Mouse (Mus musculus) stomach, embryonic 15.5 days (tissue): ENCODE measurements around the gene Hras. TPM values are rescaled to one million over a fixed set of nuclear protein-coding genes. Genes with fewer than 3 reads are reported as not detected.

Experiments used
- ATAC-seq: fragments of 200-750 bp; cut with Nextera tagmentation; 2 replicates; pipeline ENCODE4 v1.8.0; 2017; ENCODE audit warnings: low read depth, moderate number of reproducible peaks, moderate TSS enrichment; ENCODE audit not compliant: insufficient read depth, low FRiP score
- H3K27ac ChIP-seq: fragments of 300-500 bp; sonication (generic); 2 replicates; pipeline ENCODE4 v1.5.1; 2015; ENCODE audit warnings: mild to moderate bottlenecking, inconsistent platforms
- H3K27me3 ChIP-seq: fragments of 300-500 bp; sonication (generic); replicated peaks from 2 replicates; pipeline ENCODE4 v1.6.1; 2015; ENCODE audit warnings: inconsistent platforms
- H3K36me3 ChIP-seq: fragments of 300-500 bp; sonication (generic); 2 replicates; pipeline ENCODE4 v1.6.1; 2015; ENCODE audit warnings: inconsistent platforms
- H3K4me1 ChIP-seq: fragments of 300-500 bp; sonication (generic); 2 replicates; pipeline ENCODE4 v1.6.1; 2015; ENCODE audit warnings: inconsistent platforms
- H3K4me2 ChIP-seq: fragments of 300-500 bp; sonication (generic); 2 replicates; pipeline ENCODE4 v1.6.1; 2015; ENCODE audit warnings: mild to moderate bottlenecking, inconsistent platforms
- H3K4me3 ChIP-seq: fragments of 300-500 bp; sonication (generic); replicated peaks from 2 replicates; pipeline ENCODE4 v1.5.1; 2015; ENCODE audit warnings: inconsistent platforms
- H3K9ac ChIP-seq: fragments of 300-500 bp; sonication (generic); 2 replicates; pipeline ENCODE4 v1.6.1; 2015; ENCODE audit warnings: inconsistent platforms
- H3K9me3 ChIP-seq: fragments of 300-500 bp; sonication (generic); 2 replicates; pipeline ENCODE4 v1.6.1; 2016; ENCODE audit warnings: inconsistent platforms
- WGBS: fragments of 180-500 bp; shearing (Covaris S2); methylation state at CpG from one replicate; pipeline ENCODE4 v1.1.7; 2015; 5-methylcytosine and 5-hydroxymethylcytosine counted together
- microRNA counts: library from miRNA; unstranded; fragments of <30 nt; microRNA quantifications from one replicate; lab custom pipeline; 2016
- microRNA-seq: library from miRNA; unstranded; fragments of <30 nt; microRNA quantifications from one replicate; pipeline ENCODE4, GENCODE M21; 2016
- polyA plus RNA-seq: library from polyadenylated mRNA; unstranded; fragments of >200 nt; fragmentation: Nextera tagmentation; extraction: Ambion mirVana; gene quantifications from 2 replicates; pipeline ENCODE4 v1.2.1, GENCODE M21; 2015

The Hras gene
- polyA plus RNA-seq, 1 experiment from 2014 or later, result 123 TPM

DNA sequence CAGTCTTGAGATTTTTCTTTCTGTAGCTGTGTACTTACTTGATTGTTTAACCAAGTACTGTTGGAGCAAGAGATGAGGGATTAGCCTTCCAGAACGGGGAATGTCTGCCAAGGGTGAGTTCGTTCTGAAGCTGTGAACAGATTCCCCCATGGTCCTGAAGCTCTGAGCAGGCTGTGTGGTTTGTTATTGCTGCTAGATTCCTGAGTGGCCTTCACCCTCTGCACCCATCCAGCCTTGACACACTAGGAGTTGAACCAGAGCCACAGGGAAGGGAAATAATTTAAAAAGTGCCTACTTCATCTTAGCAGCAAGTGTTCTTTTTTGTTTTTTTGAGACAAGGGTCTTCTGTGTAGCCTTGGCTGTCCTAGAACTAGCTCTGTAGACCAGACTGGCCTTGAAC, 49.9 kb downstream of the Hras start:
- Histone ChIP-seq H3K27me3 (no peaks in the 10 kb centered on the region), H3K4me2 (no peak overlapping the region), H3K9me3 (no peaks in the 10 kb centered on the region), H3K36me3 (peaks cover 3% of the 10 kb centered on the region; the same call in 1 of the 2 replicates), H3K4me1 (no peaks in the 10 kb centered on the region), H3K27ac (no peak overlapping the region), H3K4me3 (no peak overlapping the region), H3K9ac (no peak overlapping the region)
- WGBS, result 67% methylated on average over 2 of the region's 2 CpGs
- ATAC-seq, result no peak

DNA sequence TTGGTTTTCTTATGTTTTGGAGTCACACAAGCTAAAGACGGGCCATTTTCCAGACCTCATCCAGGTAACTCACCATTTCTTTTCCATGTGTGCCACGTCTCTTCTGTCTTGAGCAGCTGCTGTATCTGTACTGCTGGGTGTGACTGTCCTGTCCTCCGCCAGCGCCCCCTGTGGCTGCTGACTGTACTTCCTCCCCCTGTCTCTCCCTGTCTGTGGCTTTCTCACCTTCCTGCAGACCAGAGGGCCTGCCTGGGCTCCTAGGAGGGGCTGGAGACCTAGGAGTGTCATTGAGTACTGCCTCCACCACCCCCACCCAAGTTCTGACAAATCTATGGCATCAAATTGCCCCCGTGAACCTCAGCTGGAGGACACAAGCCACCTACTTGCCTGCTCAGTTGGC, 50.7 kb downstream of the Hras start:
- H3K9ac ChIP-seq, result no peak overlapping the region
- no peak overlapping the region for H3K27ac ChIP-seq
- no peaks in the 10 kb centered on the region for H3K4me1 ChIP-seq
- 52% methylated on average over 5 of the region's 5 CpGs for WGBS
- ATAC-seq, result no peak
- H3K4me2 ChIP-seq, result no peak overlapping the region
- H3K27me3 ChIP-seq, result no peaks in the 10 kb centered on the region
- peaks cover 9% of the 10 kb centered on the region for H3K36me3 ChIP-seq
- H3K9me3 ChIP-seq, result no peaks in the 10 kb centered on the region
- H3K4me3 ChIP-seq, result no peak overlapping the region

DNA sequence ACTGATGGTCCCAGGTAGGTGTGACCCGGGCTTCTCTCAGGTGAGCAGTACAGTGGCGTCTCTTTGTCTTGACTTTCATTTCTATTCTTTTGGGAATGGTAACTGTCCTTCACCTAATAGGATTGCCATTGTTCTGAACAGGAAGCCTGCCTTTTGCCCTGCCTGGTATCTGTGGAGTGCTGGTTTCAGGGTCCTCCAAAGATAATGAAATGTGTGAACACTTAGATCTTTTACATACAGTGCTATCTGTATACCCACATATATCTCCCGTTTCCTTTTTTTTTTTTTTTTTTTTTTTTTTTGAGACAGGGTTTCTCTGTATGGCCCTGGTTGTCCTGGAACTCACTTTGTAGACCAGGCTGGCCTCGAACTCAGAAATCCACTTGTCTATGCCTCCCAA, 52.5 kb downstream of the Hras start:
- Histone ChIP-seq H3K4me1 (no peaks in the 10 kb centered on the region), H3K9me3 (no peaks in the 10 kb centered on the region), H3K4me2 (no peak overlapping the region), H3K4me3 (no peak overlapping the region), H3K9ac (no peak overlapping the region), H3K27me3 (no peaks in the 10 kb centered on the region), H3K36me3 (peaks cover 14% of the 10 kb centered on the region), H3K27ac (no peak overlapping the region)
- ATAC-seq, result no peak
- 76% methylated on average over 4 of the region's 4 CpGs for WGBS

MicroRNA genes within 50 kb of the gene (microRNA counts, 519-probe panel; counts per million panel counts)
- 3,220 counts per million, percentile 82 among the panel's probes with 10 or more counts for microRNA mmu-miR-210 (lab: Ali Mortazavi, UCI)

Small RNA genes within 50 kb of the gene (microRNA-seq; reads per million reads assigned to microRNA genes)
- 703 reads per million, percentile 71 among the genes with 10 or more reads in this experiment for gene Mir210

Other genes starting within 250 kb of the Hras start
- 3.2 and 3.6 TPM in 2 replicates for gene Ifitm5, start 243.7 kb downstream of the Hras start, polyA plus RNA-seq
- 0.40 and 0.71 TPM in 2 replicates for gene Gm45717, start 238.1 kb downstream of the Hras start, polyA plus RNA-seq
- 1,181 and 1,379 TPM in 2 replicates for gene Ifitm2, start 238.0 kb downstream of the Hras start, polyA plus RNA-seq
- gene Ifitm1, start 226.8 kb downstream of the Hras start, polyA plus RNA-seq, result 179 and 209 TPM in 2 replicates
- 368 and 413 TPM in 2 replicates for gene Ifitm3, start 183.2 kb downstream of the Hras start, polyA plus RNA-seq
- 7.6 and 8.1 TPM in 2 replicates for gene Ifitm6, start 176.1 kb downstream of the Hras start, polyA plus RNA-seq
- gene Gm17387, start 164.9 kb downstream of the Hras start, polyA plus RNA-seq, result not detected in 2 replicates
- gene B4galnt4, start 132.9 kb downstream of the Hras start, polyA plus RNA-seq, result 7.0 and 9.2 TPM in 2 replicates
- 38.4 and 47.2 TPM in 2 replicates for gene Pkp3, start 115.8 kb downstream of the Hras start, polyA plus RNA-seq
- gene Sigirr, start 93.4 kb downstream of the Hras start, polyA plus RNA-seq, result 13.1 and 15.1 TPM in 2 replicates
- 16.2 and 20.5 TPM in 2 replicates for gene Ano9, start 76.2 kb downstream of the Hras start, polyA plus RNA-seq
- gene Ptdss2, start 71.6 kb downstream of the Hras start, polyA plus RNA-seq, result 58.6 and 60.7 TPM in 2 replicates
- gene Rnh1, start 21.1 kb downstream of the Hras start, polyA plus RNA-seq, result 206 and 215 TPM in 2 replicates
- 5.4 and 7.2 TPM in 2 replicates for gene Lrrc56, start 152 bp upstream of the Hras start, polyA plus RNA-seq
- 2.8 and 2.9 TPM in 2 replicates for gene Lmntd2, start 20.1 kb upstream of the Hras start, polyA plus RNA-seq
- gene Rassf7, start 21.9 kb upstream of the Hras start, polyA plus RNA-seq, result 67.7 and 73.3 TPM in 2 replicates
- 58.8 and 63.4 TPM in 2 replicates for gene Phrf1, start 34.8 kb upstream of the Hras start, polyA plus RNA-seq
- gene Irf7, start 72.5 kb upstream of the Hras start, polyA plus RNA-seq, result 4.6 and 5.7 TPM in 2 replicates
- gene Cdhr5, start 82.8 kb upstream of the Hras start, polyA plus RNA-seq, result 14.5 and 18.4 TPM in 2 replicates
- gene Sct, start 85.1 kb upstream of the Hras start, polyA plus RNA-seq, result 44.2 and 48.8 TPM in 2 replicates
- gene Drd4, start 98.0 kb upstream of the Hras start, polyA plus RNA-seq, result 0.19 and 0.28 TPM in 2 replicates
- 66.9 and 70.8 TPM in 2 replicates for gene Deaf1, start 133.7 kb upstream of the Hras start, polyA plus RNA-seq
- 39.3 and 40.6 TPM in 2 replicates for gene Tmem80, start 133.7 kb upstream of the Hras start, polyA plus RNA-seq
- 59.6 and 59.7 TPM in 2 replicates for gene Eps8l2, start 144.9 kb upstream of the Hras start, polyA plus RNA-seq
- 347 and 384 TPM in 2 replicates for gene Taldo1, start 198.2 kb upstream of the Hras start, polyA plus RNA-seq
- 51.1 and 53.0 TPM in 2 replicates for gene Gatd1, start 220.1 kb upstream of the Hras start, polyA plus RNA-seq
- 2.5 TPM in 2 replicates for gene Cend1, start 235.5 kb upstream of the Hras start, polyA plus RNA-seq
- 26.9 and 27.2 TPM in 2 replicates for gene Slc25a22, start 243.9 kb upstream of the Hras start, polyA plus RNA-seq